Mouse (Mus musculus) lung, adult 2 months (tissue): ENCODE data around the gene Psmd8. TPM values are rescaled to one million over a fixed set of nuclear protein-coding genes. Genes with fewer than 3 reads are reported as not detected.
"Not testable (repeated sequence)": the region's sequence is repeated elsewhere in the genome, so short reads cannot be mapped to it uniquely, and the experiment has no call there.

Experiments
- DNase-seq: peaks from one replicate; pipeline ENCODE4 v3.0.0; 2022
- H3K4me1 ChIP-seq: fragments of 200-500 bp; 2 replicates; pipeline ENCODE4 v1.6.1; 2011; ENCODE audit warnings: low read length; ENCODE audit not compliant: control insufficient read depth, insufficient read depth
- H3K4me3 ChIP-seq: fragments of 200-500 bp; replicated peaks from 2 replicates; pipeline ENCODE3; 2011; ENCODE audit warnings: low read depth, mild to moderate bottlenecking, control low read depth, low read length; ENCODE audit errors: extremely low read depth
- CTCF ChIP-seq: fragments of 200-500 bp; IDR thresholded peaks from 2 replicates; pipeline ENCODE4 v1.5.1; 2011; ENCODE audit warnings: mild to moderate bottlenecking, low read length, control low read depth; ENCODE audit not compliant: insufficient read depth
- POLR2A ChIP-seq: fragments of 200-500 bp; IDR thresholded peaks from 2 replicates; pipeline ENCODE4 v1.6.1; 2011; ENCODE audit warnings: low read depth, mild to moderate bottlenecking, control low read depth, low read length, borderline replicate concordance; ENCODE audit errors: extremely low read depth
- WGBS: fragments of 180-500 bp; shearing (Covaris S2); methylation state at CpG from one replicate; pipeline ENCODE4 v1.1.7; 2018; 5-methylcytosine and 5-hydroxymethylcytosine counted together
- polyA plus RNA-seq: library from polyadenylated mRNA; depleted of rRNA; stranded (reverse); fragments of >200 nt; gene quantifications from 2 replicates; pipeline ENCODE4 v1.2.3, GENCODE M21; 2012; rRNA removed

Psmd8 gene
- polyA plus RNA-seq, 1 experiment: 165 TPM

- H3K4me3 ChIP-seq: no peak overlapping the region
- TF ChIP-seq POLR2A (no peak), CTCF (no peak)
- no peak for DNase-seq
- H3K4me1 ChIP-seq: no peaks in the 10 kb centered on the region
- 64% methylated on average over 8 of the region's 8 CpGs for WGBS
Measured at GRCm38 (mm10) chr7:29141416-29141815, 39.1 kb downstream of the Psmd8 start.

- not testable (repeated sequence) for H3K4me3 ChIP-seq, H3K4me1 ChIP-seq, DNase-seq
- WGBS: 86% methylated on average over 3 of the region's 4 CpGs
Measured at GRCm38 (mm10) chr7:29139237-29139636, 41.3 kb downstream of the Psmd8 start.

- TF ChIP-seq POLR2A (no peak), CTCF (no peak)
- no peak for DNase-seq
- H3K4me3 ChIP-seq: no peak overlapping the region
- 43% methylated on average over 16 of the region's 16 CpGs for WGBS
- H3K4me1 ChIP-seq: no peaks in the 10 kb centered on the region
Measured at GRCm38 (mm10) chr7:29137429-29137828, 43.1 kb downstream of the Psmd8 start.

DNA sequence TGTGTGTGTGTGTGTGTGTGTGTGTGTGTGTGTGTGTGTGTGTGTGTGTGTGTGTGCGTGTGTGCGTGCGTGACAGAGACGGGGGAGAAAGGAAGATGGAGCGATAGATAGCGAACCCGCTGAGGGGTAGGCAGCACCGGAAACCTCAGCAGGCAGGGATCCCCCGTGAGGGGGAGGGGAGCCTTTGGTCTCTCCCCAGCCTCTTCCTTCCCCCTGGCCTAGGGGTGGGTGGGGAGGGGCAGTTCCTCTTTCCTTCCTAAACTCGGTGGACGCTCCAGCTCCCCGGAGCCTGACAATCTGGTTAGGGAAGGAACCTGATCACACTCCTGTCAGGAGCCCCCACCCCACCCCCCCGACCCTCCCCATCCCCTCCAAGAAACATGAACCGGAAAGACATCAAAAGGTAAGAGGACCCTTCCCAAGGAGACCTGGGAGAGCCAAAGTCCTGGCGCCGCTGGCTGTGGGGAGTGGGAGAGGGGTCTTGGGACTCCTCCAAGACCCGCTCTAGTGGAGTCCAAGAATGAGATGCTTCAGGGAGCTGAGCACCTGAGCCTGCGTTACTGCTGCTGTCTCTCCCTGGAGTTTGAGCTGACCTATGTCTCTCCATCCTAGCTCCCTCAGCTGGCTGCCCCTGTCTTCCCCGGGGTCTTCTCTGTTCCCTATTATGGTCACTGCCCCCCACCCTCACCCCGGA lies 45.7 kb downstream of the Psmd8 start, which contains the start of gene Rasgrp4:
Rasgrp4 (plus strand) TSS at position 159 of the 694 bp plus-strand sequence.
- under 1% methylated on average over 14 of the region's 20 CpGs for WGBS
- no peak for DNase-seq
- no peak for TF ChIP-seq CTCF
- no peak for TF ChIP-seq POLR2A
- Histone ChIP-seq H3K4me3 (peak within 1 kb of the TSS; percentile 46), H3K4me1 (no peaks in the 10 kb centered on the region)

DNA sequence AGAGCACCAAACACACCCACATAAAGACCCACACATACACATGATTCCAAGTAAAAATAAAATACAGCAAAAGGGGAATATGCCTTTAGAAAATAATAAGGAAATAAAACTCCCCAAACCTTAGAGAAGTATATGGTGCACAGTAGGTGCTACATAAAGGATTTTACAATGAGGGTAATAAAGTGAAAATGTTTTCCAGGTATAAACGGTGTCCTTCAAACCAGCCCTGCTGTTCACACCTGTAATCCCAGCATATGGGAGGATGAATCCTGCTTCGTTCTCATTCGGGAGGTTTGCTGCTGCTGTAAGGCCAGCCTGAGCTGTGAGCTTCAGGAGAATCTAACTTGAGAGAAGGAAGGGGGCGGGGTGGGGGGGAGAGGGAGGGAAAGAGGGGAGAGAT lies 46.3 kb downstream of the Psmd8 start:
- 8% methylated on average over 4 of the region's 4 CpGs for WGBS
- no peak for DNase-seq
- no peaks in the 10 kb centered on the region for H3K4me1 ChIP-seq
- H3K4me3 ChIP-seq: no peak overlapping the region
- TF ChIP-seq POLR2A (no peak), CTCF (no peak)

DNA sequence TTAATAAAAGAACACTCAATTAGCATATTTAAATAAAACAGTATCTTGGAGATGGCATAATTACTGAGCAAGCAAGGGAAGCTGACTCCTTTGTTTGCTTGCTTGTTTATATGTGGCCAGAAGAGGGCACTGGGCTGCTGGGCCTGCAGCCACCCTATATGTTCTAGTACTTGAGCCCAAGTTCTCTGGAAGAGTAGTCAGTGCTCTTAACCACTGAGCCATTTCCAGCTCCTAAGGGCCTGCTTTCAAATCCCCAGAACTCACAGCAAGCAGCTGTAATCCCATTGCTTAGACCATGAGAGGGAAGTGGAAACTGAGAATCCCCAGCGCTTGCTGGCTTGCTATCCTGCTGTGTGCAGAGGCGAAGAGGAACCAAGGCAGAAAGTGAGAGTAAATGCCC lies 51.8 kb downstream of the Psmd8 start:
- DNase-seq: no peak
- TF ChIP-seq CTCF (peak; percentile 47), POLR2A (no peak)
- H3K4me3 ChIP-seq: no peak overlapping the region
- WGBS: 76% methylated on average over 2 of the region's 2 CpGs
- H3K4me1 ChIP-seq: no peaks in the 10 kb centered on the region

- Histone ChIP-seq H3K4me1 (no peaks in the 10 kb centered on the region), H3K4me3 (no peak overlapping the region)
- peak; percentile 77 for TF ChIP-seq CTCF
- TF ChIP-seq POLR2A: no peak
- 15% methylated on average over 7 of the region's 7 CpGs for WGBS
- DNase-seq: peak; percentile 72
Measured at GRCm38 (mm10) chr7:29126173-29126915, 54.2 kb downstream of the Psmd8 start.

- peak; percentile 33 for DNase-seq
- WGBS: 3% methylated on average over 16 of the region's 16 CpGs
- Histone ChIP-seq H3K4me3 (no peak within 1 kb of the TSS), H3K4me1 (no peaks in the 10 kb centered on the region)
- TF ChIP-seq POLR2A: no peak
- TF ChIP-seq CTCF: no peak
Measured at GRCm38 (mm10) chr7:29124970-29125369, 55.5 kb downstream of the Psmd8 start, which contains the start of gene Ryr1. Gene Ryr1, minus strand, starts transcription at chr7:29125179.

Other genes starting within 250 kb of the Psmd8 start
- 314 and 324 TPM in 2 replicates for gene Actn4, start 218.4 kb downstream of the Psmd8 start, polyA plus RNA-seq
- 175 and 234 TPM in 2 replicates for gene Eif3k, start 198.8 kb downstream of the Psmd8 start, polyA plus RNA-seq
- gene Map4k1, start 198.7 kb downstream of the Psmd8 start, polyA plus RNA-seq: 16.7 and 17.0 TPM in 2 replicates
- 0.10 and 10.9 TPM in 2 replicates for gene Ryr1, start 55.5 kb downstream of the Psmd8 start, polyA plus RNA-seq
- 15.0 and 19.7 TPM in 2 replicates for gene Rasgrp4, start 45.9 kb downstream of the Psmd8 start, polyA plus RNA-seq
- gene Fam98c, start 24.5 kb downstream of the Psmd8 start, polyA plus RNA-seq: 46.0 and 47.7 TPM in 2 replicates
- 1.5 and 1.9 TPM in 2 replicates for gene Ggn, start 10.5 kb downstream of the Psmd8 start, polyA plus RNA-seq
- gene Spred3, start 10.3 kb downstream of the Psmd8 start, polyA plus RNA-seq: 3.9 and 5.8 TPM in 2 replicates
- gene Catsperg1, start 33.3 kb upstream of the Psmd8 start, polyA plus RNA-seq: 3.4 and 3.9 TPM in 2 replicates
- 30.6 and 41.5 TPM in 2 replicates for gene Kcnk6, start 51.8 kb upstream of the Psmd8 start, polyA plus RNA-seq
- gene Yif1b, start 57.6 kb upstream of the Psmd8 start, polyA plus RNA-seq: 182 and 190 TPM in 2 replicates
- 7.9 and 12.6 TPM in 2 replicates for gene 2200002D01Rik, start 67.8 kb upstream of the Psmd8 start, polyA plus RNA-seq
- 317 and 391 TPM in 2 replicates for gene Spint2, start 101.2 kb upstream of the Psmd8 start, polyA plus RNA-seq
- gene Ppp1r14a, start 108.6 kb upstream of the Psmd8 start, polyA plus RNA-seq: 242 and 329 TPM in 2 replicates
- 1.7 and 4.0 TPM in 2 replicates for gene Dpf1, start 123.2 kb upstream of the Psmd8 start, polyA plus RNA-seq